Mouse (Mus musculus) left cerebral cortex, adult 18-20 months (tissue): ENCODE data around the gene Zbtb34. TPM values are rescaled to one million over a fixed set of nuclear protein-coding genes. Genes with fewer than 3 reads are reported as not detected.

Source experiments
- DNase-seq, 2 experiments: peaks; one replicate each; pipeline ENCODE4 v3.0.0; 2021 to 2022; ENCODE audit warnings: low spot score in 2 of 2, mixed read lengths in 1 of 2
- long read RNA-seq, 2 experiments: library from polyadenylated mRNA; stranded (forward); transcript quantifications; one replicate each; pipeline ENCODE4 v2.0.0; 2021
- total RNA-seq, 2 experiments: library from RNA; stranded (reverse); gene quantifications; 2 replicates each; pipeline ENCODE4 v1.2.3; 2021

Gene Zbtb34
- total RNA-seq: 10 to 100 TPM; 18.7 to 21.9 TPM
- long read RNA-seq, experiment 1, full-length matches to known transcripts: 5 of 6 reads
- long read RNA-seq, experiment 1, partial matches to known transcripts: 1 of 6 reads
- long read RNA-seq, experiment 1, other reads (novel, unspliced or antisense): 0 of 6 reads
- long read RNA-seq, experiment 2, partial matches to known transcripts: 0 of 1 reads
- long read RNA-seq, experiment 2, other reads (novel, unspliced or antisense): 1 of 1 reads

DNA sequence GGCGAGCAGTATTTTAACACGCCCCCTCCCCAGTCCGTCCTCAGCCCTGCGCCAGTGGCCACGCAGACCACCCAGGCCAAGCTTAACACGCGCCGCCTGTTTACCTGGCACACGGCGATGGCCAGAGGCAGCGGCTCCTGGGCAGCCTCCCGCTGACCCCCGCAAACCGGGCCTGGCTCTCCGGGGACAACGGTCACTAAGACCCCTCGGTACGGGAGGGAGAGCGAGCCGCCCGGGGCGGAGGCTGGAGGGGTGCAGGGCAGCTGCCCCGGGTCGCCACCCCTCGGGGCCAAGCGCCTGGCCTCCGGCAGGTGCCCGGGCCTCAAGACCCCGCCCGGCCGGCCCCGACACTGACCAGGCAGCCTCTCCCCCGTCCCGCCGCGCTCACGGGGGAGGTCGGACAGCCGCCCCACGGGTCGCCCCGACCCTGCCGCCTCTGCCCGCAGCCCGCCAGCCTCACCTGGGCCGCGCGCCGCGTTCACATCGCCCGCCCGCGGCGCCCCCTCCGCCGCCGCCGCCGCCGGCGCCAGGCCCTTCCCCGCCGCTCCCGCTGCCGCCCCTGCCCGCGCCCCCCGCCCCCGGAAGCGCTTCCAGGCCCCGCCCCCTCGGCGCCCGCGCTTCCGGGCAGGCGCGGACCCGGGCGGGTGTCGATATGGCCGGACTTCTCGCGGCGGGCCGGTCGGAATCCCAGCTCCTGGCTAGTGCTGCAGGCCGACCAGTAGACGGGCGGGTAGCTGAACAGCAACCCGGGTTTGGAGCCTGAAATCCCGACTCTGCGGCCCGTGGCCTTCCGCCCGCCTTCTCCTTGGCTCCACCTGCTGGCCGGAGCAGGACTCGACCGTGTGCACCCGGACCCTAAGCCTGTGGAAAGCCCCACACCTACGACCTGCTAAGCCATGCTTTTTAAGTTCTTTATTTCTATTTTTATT is at the start of gene Zbtb34:
Gene Zbtb34 (minus strand): TSS at position 554 of the 929 bp plus-strand sequence.
- peak; percentile 57 to 58 for DNase-seq

DNA sequence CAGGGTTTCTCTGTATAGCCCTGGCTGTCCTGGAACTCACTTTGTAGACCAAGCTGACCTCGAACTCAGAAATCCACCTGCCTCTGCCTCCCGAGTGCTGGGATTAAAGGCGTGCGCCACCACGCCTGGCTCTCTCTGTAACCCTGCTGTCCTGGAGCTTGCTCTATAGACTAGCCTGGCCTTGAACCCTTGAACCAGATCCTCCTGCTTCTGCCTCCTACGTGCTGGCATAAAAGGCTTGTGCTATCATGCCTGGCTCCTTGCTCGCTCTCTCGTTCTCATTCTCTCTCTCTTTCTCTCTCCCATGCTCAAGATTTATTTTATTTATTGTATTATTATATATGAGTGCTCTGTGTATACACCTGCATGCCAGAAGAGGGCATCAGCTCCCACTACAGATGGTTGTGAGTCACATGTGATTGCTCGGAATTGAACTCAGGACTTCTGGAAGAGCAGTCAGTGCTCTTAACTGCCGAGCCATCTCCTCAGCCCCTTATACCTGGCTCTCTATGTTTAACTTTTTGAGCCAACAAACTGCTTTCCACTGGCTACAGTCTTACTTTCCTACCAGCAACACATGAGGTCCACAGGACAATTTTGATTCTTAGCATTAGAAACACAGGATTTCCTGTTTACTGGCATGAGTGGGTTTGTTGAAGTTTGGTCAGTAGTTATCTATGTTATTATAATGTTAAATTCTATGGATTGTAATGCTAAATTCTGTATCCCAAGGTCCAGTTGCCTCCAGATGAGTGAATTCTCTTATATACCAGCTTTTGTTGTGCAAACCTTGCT is 47.0 kb upstream of the Zbtb34 start:
- no peak for DNase-seq

DNA sequence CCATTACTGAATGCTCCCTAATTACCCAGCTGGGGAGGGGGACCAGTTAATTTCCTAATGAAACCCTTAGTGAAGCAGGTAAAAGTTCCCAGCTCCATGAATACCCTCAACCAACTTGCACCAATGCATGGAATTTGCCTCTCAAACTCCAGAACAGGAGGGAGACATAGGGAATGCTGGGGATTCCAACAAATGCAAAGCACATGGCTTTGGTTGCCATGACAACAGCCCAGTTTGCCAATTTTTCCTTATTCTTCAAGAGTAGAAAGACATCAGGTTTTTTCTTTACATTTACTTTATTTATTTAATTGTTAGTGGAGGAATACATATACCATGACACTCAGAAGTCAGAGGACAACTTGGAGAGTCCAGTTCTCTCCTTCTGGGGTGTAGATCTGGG is 44.8 kb upstream of the Zbtb34 start:
- DNase-seq: peak; percentile 70 to 75

DNA sequence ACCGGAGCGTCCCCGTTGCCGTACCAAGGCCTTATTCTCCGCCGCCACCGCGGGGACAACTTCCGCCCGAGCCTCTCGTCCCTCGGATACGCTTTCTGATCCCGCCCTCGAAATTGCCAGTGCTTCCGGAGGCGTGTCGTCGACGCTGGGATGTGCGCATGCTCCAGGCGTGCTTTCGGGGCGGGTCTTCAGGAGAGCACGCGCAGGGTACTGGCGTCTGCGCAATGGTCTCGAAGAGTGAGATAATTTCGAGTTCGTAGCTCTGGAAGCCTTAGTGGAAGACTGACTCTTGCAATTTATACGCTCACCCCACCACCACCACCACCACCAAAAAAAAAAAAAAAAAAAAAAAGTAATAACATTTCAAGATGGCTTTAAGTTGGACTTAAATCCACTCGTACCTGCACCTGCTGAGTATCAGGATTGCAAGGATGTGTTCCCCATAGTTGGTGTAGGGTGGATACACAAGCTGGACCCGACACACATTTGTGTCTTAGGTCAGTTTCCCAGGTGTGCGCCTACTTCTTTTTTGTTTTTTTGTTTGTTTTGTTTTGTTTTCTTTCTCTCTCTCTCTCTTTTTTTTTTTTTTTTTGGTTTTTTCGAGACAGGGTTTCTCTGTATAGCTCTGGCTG is 37.5 kb upstream of the Zbtb34 start, which contains the start of gene Zbtb43:
Gene Zbtb43 (minus strand): TSS at position 94 of the 632 bp plus-strand sequence.
- peak; percentile 96 to 97 for DNase-seq

DNA sequence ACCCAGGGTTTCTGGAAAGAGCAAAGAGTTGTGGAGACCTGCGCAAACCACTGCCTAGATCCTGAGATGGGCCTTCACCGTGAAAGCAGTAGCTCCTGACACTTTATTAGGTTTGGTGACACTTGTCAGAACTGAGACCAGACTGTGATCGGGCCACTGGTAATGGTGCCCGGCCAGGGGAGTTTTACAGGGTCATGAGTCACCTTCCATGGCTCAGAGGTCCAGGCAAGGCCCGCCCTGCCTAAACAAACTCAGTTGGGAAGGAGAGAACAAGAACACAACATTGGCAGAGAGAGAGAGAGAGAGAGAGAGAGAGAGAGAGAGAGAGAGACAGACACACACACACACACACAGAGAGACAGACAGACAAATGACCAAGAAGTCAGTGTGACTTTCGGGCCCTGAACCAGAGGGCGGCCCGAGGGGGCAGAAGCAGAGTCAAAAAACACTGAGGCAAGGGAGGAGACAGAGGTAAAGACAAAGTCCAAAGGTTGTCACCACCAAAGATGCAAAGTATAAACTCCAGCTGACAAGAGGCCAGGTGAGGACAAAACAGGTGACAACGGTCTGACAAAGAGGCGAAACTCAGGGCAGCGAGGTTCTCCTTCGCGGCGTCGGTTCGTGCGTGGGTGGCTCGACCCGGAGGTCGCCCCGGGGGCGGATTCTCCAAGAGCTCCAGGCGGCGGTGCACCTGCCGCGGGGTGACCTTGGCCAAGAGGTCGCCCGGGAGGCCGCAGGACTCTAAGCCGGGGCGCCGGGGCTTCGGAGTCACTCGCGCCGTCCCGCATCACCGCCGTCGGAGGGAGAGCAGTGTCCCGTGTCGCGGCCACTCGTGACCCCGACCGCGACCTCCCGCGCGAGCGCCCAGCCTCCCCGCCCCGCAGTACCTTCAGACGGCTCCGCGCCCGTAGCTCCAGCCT is 36.7 kb upstream of the Zbtb34 start:
- no peak for DNase-seq

DNA sequence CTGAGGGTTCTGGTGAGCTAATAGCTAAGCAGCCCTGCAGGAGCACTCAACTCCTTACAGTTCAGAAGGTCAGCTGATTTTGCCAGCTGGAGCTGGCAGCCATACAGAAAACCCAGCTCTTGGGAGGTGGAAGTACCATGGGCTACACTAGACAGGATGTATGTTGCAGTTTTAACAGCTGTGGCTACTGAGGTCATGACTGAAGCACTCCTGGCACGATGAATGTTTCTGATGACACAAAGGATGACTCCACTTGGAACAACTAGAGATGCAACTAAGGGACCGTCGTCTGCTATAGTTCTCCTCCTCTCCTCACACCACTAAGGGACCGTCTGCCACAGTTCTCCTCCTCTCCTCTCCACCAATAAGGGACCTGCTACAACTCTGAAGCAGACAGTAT is 34.8 kb upstream of the Zbtb34 start:
- DNase-seq: no peak

DNA sequence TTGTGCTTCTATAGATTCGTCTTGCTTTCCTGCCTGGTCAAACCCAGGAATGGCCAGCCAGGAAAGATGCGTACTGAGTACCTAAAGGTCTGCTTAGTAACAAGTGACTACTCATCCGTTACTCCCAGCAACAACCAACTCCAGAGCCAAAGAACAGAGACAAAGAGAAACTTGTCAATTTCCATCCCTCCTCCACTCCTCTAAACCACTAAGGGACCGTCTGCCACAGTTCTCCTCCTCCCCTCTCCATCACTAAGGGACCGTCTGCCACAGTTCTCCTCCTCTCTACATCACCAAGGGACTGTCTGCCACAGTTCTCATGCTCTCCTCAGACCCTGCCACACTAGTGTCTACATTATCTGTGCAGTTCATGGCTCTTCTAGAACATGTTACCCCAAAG is 34.1 kb upstream of the Zbtb34 start:
- DNase-seq: no peak

DNA sequence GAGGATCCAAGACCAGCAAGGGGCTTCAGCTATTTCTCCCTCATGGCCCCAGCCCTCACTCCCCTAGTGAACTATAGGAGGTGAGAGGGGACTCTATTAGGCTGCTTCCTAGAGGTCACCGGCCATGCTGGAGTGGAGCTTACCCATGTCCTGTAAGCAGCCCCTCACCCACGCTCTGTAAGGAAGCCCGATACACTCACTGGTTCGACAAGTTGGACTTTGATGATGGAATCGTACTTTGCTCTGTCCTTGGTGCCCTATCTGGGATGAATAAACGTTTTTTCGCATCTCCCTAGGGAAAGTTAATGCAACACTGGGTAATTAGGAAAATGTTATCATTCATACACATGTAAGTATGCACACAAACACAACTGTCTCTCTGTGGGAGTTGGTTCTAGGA is 30.9 kb upstream of the Zbtb34 start:
- DNase-seq: no peak

DNA sequence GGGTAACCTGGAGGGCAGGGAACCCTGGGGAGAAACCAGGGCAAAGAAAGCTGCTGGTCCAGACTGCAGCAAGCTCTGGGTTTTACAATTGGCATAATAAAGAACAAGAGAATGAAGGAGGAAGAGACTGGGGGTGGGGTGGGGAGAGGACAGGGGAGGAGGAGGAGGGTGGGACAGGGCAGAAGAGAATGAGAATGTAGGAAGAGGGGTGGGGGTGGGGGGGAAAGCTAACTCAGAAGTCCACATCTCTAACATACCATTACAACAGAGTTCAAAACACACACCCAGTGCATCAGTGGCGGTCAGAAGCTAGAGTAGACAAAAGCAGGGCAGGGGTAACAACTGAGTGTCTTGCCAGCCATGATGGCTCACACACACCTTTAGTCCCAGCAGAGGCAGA is 29.9 kb upstream of the Zbtb34 start:
- DNase-seq: no peak

DNA sequence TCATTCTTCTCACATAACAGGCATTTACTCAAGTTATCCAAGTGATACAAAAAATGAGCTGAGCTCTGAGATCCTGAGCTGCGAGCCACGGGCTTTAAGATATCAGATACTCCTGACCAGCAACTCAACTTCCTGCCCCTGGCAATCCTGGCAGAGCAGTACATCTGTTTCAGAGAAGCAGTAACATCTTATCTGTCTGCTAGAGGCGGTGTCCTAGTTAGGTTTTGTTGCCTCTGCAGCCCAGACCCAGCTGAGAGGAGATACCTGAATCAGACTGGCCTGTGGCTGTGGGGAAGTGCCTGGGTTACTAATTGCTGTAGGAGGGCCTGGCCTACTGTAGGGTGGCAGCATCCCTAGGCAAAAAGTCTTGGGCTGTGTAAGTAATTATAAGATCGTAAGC is 28.5 kb upstream of the Zbtb34 start:
- DNase-seq: no peak

DNA sequence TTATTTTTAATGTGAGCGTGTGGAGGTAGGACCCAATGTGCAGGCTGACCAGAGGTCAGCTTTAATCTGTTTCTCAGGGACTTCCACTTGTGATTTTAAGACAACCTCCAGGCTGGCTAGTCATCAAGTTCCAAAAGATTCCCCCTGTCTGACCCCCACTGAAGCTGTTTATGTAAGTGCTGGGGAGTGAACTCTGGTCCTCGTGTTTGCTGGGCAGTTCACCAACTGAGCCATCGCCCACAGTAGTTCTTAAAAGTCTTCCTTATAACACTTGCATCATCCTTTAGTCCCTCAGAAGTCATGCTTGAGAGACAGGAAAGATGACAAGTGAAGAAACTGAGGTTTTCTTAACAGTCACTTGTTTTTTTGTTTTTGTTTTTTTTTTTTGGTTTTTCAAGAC is 25.6 kb upstream of the Zbtb34 start:
- DNase-seq: no peak

DNA sequence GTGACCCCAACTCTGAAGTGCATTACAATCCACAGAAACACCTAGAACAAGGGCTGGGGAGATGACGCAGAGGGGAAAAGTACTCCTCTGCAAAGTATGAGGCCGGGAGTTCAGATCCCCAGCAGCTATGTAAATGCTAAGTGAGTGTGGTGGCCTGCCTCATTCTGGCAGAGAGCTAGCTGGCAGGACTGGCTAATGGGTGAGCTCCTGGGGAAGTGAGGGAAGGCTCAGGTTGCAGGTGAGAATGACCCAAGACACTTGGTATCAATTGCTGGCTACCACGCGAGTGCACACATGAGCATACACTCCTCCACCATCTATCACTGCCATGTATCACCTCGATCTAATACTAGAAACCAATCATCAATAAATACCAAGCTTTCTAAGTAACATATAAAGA is 25.1 kb upstream of the Zbtb34 start:
- DNase-seq: no peak

DNA sequence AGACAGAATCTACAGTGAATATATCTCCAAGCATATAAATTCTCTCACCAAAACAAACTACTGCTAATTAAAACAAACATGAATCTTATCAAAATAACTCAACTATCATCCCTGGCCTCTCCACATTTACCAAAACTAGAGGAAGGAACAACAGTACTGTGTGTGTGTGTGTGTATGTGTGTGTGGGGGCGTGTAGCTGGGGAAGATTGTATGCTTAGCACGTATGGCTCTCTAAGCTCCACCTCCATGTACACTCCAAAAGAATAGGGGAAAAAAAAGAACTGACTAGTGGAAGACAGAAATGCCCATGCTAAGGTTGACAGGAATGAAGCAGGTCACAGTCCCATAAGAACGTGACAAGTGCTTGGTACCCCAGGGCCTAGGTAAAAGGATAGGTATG is 24.2 kb upstream of the Zbtb34 start:
- DNase-seq: no peak

DNA sequence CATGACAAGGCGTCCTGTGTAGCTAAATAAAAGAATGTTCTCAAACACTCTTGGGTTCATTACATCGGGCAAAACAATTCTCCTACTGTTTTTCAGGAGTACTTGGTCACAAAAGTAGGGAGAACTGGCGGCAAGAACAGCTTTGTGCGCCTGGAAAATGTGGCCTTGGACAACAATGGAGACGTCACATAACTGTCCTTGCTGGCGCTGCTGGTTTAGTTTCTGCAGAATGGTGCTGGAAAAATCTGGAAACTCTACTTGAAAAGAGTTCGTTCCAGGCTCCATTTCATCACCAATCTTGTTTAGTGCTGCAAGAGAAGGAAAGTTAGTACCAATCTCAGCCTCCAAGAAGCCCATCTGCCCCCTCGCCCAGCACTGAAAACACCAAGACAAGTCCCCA is 23.7 kb upstream of the Zbtb34 start:
- DNase-seq: no peak

DNA sequence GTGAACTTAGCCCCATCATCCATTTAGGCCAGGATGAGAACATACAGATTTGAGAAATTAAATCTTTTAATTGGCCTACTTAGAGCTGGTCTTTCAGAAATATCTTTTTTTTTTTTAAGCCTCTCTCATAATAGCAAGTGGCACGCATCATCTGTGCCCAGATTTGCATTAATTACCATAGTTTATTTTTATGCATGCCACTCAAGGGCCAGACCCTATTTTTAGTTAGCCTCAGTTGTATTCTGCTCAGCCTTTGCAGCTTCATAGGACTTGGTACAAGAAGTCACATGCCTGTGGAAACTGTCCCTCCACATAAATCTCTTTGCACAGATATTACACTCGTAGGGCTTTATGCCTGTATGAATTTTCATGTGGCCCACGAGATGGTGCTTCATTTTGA is 22.4 kb upstream of the Zbtb34 start:
- no peak for DNase-seq

DNA sequence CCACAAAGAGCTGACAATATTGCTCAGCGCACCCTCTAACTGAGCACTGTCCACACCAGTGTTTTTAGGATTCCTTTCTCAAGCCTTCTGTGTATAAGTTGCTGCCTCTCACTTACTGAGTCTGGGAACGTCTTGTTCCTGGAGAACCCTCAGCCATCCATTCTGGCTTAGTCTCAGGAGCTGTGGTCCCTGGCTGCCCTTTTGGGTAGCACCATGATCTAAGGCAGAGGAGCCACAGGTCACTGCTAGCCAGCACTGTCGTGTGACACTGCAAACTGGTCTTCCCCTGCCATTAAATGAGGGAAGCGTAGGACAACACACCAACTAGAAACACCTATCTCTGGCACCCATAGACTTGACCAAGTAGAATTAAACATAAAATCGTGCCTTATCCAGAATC is 21.6 kb upstream of the Zbtb34 start:
- DNase-seq: no peak

DNA sequence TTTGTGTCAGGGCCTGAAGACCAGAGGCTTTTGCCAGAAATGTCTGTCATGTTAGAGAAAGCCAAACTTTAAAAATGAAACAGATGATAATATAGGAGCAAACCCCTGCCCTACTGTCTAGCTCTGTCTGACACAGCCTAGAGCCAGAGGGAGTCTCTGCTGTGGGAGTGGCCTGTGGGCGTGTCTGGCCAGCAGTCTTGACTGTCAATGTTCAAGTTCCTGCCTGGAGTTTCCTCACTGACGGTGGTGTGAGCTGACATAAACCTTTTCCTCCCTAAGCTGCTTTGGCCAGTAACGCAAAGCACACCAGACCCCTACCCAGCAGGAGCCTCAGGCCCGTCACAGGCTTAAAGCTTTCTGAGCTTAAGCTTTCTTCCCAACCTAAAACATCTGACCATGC is 21.0 kb upstream of the Zbtb34 start:
- peak in 1 of 2 experiments; percentile 39 for DNase-seq

DNA sequence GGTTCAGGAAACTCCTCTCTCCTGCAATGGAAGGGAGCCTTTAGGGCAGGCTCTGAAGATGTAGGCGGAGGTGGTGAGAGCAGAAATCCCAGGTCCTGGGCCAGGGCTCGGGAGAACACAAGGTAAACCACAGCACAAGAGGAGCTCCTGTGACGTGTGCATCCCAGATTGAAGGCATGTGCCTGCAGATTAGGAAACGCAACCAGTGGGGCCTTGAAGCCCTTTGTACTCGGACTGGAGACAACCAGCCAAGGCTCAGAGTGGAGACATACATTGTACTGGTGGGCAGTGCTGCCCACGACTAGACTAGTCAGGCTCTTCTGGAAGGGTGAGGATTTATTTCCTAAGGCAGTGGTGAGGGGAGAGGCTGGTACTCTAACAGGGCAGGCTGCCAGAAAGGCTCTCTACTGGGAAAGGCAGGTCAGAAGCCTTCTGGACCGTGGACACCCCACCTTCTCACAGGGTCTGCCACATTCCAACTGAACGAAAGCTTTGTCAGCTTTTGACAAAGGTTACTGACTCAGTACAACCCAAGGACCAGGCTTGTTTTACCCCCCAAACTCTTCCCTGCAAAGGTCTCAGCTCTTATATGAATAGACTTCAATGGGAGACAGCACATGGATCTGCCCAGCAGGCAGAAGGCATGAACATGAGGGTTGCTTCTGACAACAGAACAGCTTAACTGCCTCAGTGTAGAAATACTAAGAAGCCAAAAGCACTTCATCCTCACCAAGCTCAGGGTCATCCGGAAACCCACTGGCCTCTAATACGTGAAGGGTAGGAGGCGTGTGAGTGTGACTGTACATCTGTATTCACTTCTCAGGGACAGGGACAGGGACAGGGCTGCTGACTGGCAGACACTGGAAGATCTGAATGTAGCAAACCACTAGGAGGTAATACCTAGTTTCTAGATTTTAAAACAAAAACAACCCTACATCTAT is 20.2 kb upstream of the Zbtb34 start:
- no peak for DNase-seq
